Mouse (Mus musculus) kidney, adult 18-20 months (tissue): ENCODE measurements around the gene Wrap53.

ENCODE experiments used
- DNase-seq: peaks from one replicate; pipeline ENCODE4 v3.0.0; 2021

The Wrap53 gene

GRCm38 (mm10) chr11:69528031-69528390 lies 52.0 kb downstream of the Wrap53 start:
- no peak for DNase-seq

GRCm38 (mm10) chr11:69527098-69528030 lies 52.7 kb downstream of the Wrap53 start:
- no peak for DNase-seq

GRCm38 (mm10) chr11:69526631-69527030 lies 53.4 kb downstream of the Wrap53 start:
- no peak for DNase-seq

GRCm38 (mm10) chr11:69525661-69526060 lies 54.4 kb downstream of the Wrap53 start:
- no peak for DNase-seq

GRCm38 (mm10) chr11:69523651-69524050 lies 56.4 kb downstream of the Wrap53 start:
- DNase-seq: no peak

GRCm38 (mm10) chr11:69521526-69522149 lies 58.4 kb downstream of the Wrap53 start:
- no peak for DNase-seq

GRCm38 (mm10) chr11:69519976-69520375 lies 60.1 kb downstream of the Wrap53 start:
- no peak for DNase-seq

- DNase-seq: no peak
Observed at GRCm38 (mm10) chr11:69516661-69517060, 63.4 kb downstream of the Wrap53 start.

GRCm38 (mm10) chr11:69516151-69516640 lies 63.9 kb downstream of the Wrap53 start:
- no peak for DNase-seq

- peak; percentile 33 for DNase-seq
Observed at GRCm38 (mm10) chr11:69513840-69514239, 66.2 kb downstream of the Wrap53 start.
